Mouse (Mus musculus) midbrain, embryonic 12.5 days (tissue): ENCODE measurements at regions not wholly inside any gene's neighbourhood (a gene's known extent, or its start where the extent isn't known, plus 50 kb on each side); places are given as distances from the start of the nearest gene placed in this dataset.
A peak's percentile ranks its signal among the peaks of the same experiment; 100 is the strongest.

Source experiments
- ATAC-seq: fragments of 200-750 bp; cut with Nextera tagmentation; 2 replicates; pipeline ENCODE4 v1.8.0; 2017; ENCODE audit warnings: low read depth, moderate TSS enrichment, moderate library complexity; ENCODE audit not compliant: low FRiP score
- H3K27ac ChIP-seq: fragments of 300-500 bp; sonication (generic); replicated peaks from 2 replicates; pipeline ENCODE4 v1.5.1; 2016; ENCODE audit warnings: mild to moderate bottlenecking
- H3K27me3 ChIP-seq: fragments of 300-500 bp; sonication (generic); 2 replicates; pipeline ENCODE4 v1.6.1; 2016; ENCODE audit warnings: mild to moderate bottlenecking
- H3K36me3 ChIP-seq: fragments of 300-500 bp; sonication (generic); 2 replicates; pipeline ENCODE4 v1.6.1; 2016
- H3K4me1 ChIP-seq: fragments of 300-500 bp; sonication (generic); 2 replicates; pipeline ENCODE4 v1.6.1; 2016
- H3K4me2 ChIP-seq: fragments of 300-500 bp; sonication (generic); replicated peaks from 2 replicates; pipeline ENCODE4 v1.6.1; 2016; ENCODE audit warnings: mild to moderate bottlenecking, moderate library complexity
- H3K4me3 ChIP-seq: fragments of 300-500 bp; sonication (generic); 2 replicates; pipeline ENCODE4 v1.5.1; 2016; ENCODE audit warnings: mild to moderate bottlenecking
- H3K9ac ChIP-seq: fragments of 300-500 bp; sonication (generic); replicated peaks from 2 replicates; pipeline ENCODE4 v1.6.1; 2016; ENCODE audit warnings: mild to moderate bottlenecking, moderate library complexity
- H3K9me3 ChIP-seq: fragments of 300-500 bp; sonication (generic); 2 replicates; pipeline ENCODE4 v1.6.1; 2016; ENCODE audit warnings: mild to moderate bottlenecking
- WGBS: fragments of 180-500 bp; shearing (Covaris S2); methylation state at CpG from one replicate; pipeline ENCODE4 v1.1.7; 2016; 5-methylcytosine and 5-hydroxymethylcytosine counted together

- no peaks in the 10 kb centered on the region for H3K36me3 ChIP-seq
- no peaks in the 10 kb centered on the region for H3K9me3 ChIP-seq
- no peak overlapping the region for H3K4me3 ChIP-seq
- peaks cover 39% of the 10 kb centered on the region for H3K4me1 ChIP-seq
- no peak overlapping the region; the same call in 1 of the 2 replicates for H3K27ac ChIP-seq
- peaks cover 55% of the 10 kb centered on the region for H3K27me3 ChIP-seq
- H3K9ac ChIP-seq = no peak overlapping the region
- H3K4me2 ChIP-seq = peak overlapping the region; percentile 19; the same call in 1 of the 2 replicates
- WGBS = 30% methylated on average over 13 of the region's 13 CpGs
- ATAC-seq = peak; percentile 65
These were observed 325.0 kb upstream of the Irx1 start for GRCm38 (mm10) chr13:72288381-72289092.

- Histone ChIP-seq H3K27me3 (peaks cover 55% of the 10 kb centered on the region), H3K27ac (no peak overlapping the region)
These were observed 325.6 kb upstream of the Irx1 start for GRCm38 (mm10) chr13:72289093-72289501.

GRCm38 (mm10) chr13:72292361-72292760 lies 328.8 kb upstream of the Irx1 start:
- 2% methylated on average over 14 of the region's 14 CpGs for WGBS
- no peaks in the 10 kb centered on the region for H3K36me3 ChIP-seq
- H3K27ac ChIP-seq = peak overlapping the region; percentile 35; the same call in 1 of the 2 replicates
- H3K4me3 ChIP-seq = 0 out of 2 replicates have a peak overlapping the region, but pooled peaks have one; percentile 10
- peaks cover 65% of the 10 kb centered on the region for H3K27me3 ChIP-seq
- H3K4me2 ChIP-seq = peak overlapping the region; percentile 40
- 0 out of 2 replicates have a peak overlapping the region, but pooled peaks have one; percentile 15 for H3K9ac ChIP-seq
- ATAC-seq = no peak
- peaks cover 48% of the 10 kb centered on the region for H3K4me1 ChIP-seq
- no peaks in the 10 kb centered on the region for H3K9me3 ChIP-seq

More at GRCm38 (mm10) chr13:72289093-72289501, 325.6 kb upstream of the Irx1 start:
- no peak overlapping the region for H3K4me3 ChIP-seq
- peaks cover 42% of the 10 kb centered on the region for H3K4me1 ChIP-seq
- no peaks in the 10 kb centered on the region for H3K36me3 ChIP-seq
- peak overlapping the region; percentile 19; the same call in 1 of the 2 replicates for H3K4me2 ChIP-seq
- no peaks in the 10 kb centered on the region for H3K9me3 ChIP-seq
- WGBS = 12% methylated on average over 10 of the region's 10 CpGs
- H3K9ac ChIP-seq = no peak overlapping the region
- peak; percentile 67 for ATAC-seq

GRCm38 (mm10) chr13:72293059-72293694 lies 329.7 kb upstream of the Irx1 start:
- no peaks in the 10 kb centered on the region for H3K36me3 ChIP-seq
- no peaks in the 10 kb centered on the region for H3K9me3 ChIP-seq
- H3K27me3 ChIP-seq = peaks cover 66% of the 10 kb centered on the region
- H3K4me1 ChIP-seq = peaks cover 49% of the 10 kb centered on the region
- H3K4me2 ChIP-seq = 0 out of 2 replicates have a peak overlapping the region, but pooled peaks have one; percentile 1
- no peak overlapping the region for H3K4me3 ChIP-seq
- ATAC-seq = no peak
- WGBS = 12% methylated on average over 10 of the region's 10 CpGs
- no peak overlapping the region for H3K9ac ChIP-seq
- 0 out of 2 replicates have a peak overlapping the region, but pooled peaks have one; percentile 25 for H3K27ac ChIP-seq

- peak; percentile 84 for ATAC-seq
- Histone ChIP-seq H3K4me3 (no peak overlapping the region), H3K9ac (no peak overlapping the region), H3K9me3 (no peaks in the 10 kb centered on the region), H3K27me3 (peaks cover 74% of the 10 kb centered on the region), H3K4me2 (peak overlapping the region; percentile 38), H3K36me3 (no peaks in the 10 kb centered on the region), H3K4me1 (peaks cover 51% of the 10 kb centered on the region), H3K27ac (peak overlapping the region; percentile 49; the same call in 1 of the 2 replicates)
- WGBS = 7% methylated on average over 13 of the region's 13 CpGs
These were observed 330.3 kb upstream of the Irx2 start for GRCm38 (mm10) chr13:72298264-72298870.

GRCm38 (mm10) chr13:72299660-72300059 lies 329.0 kb upstream of the Irx2 start:
- no peaks in the 10 kb centered on the region for H3K9me3 ChIP-seq
- H3K4me3 ChIP-seq = no peak overlapping the region
- H3K36me3 ChIP-seq = no peaks in the 10 kb centered on the region
- H3K4me1 ChIP-seq = peaks cover 53% of the 10 kb centered on the region
- peak; percentile 10; the same call in 1 of the 2 replicates for ATAC-seq
- H3K9ac ChIP-seq = no peak overlapping the region
- peak overlapping the region; percentile 38; the same call in 1 of the 2 replicates for H3K4me2 ChIP-seq
- peaks cover 74% of the 10 kb centered on the region for H3K27me3 ChIP-seq
- H3K27ac ChIP-seq = no peak overlapping the region
- WGBS = 3% methylated on average over 3 of the region's 3 CpGs

- H3K9ac ChIP-seq = no peak overlapping the region
- no peak overlapping the region for H3K27ac ChIP-seq
- no peak overlapping the region for H3K4me2 ChIP-seq
- peaks cover 55% of the 10 kb centered on the region for H3K4me1 ChIP-seq
- ATAC-seq = no peak
- H3K4me3 ChIP-seq = no peak overlapping the region
- WGBS = 67% methylated on average over 7 of the region's 7 CpGs
- no peaks in the 10 kb centered on the region for H3K36me3 ChIP-seq
- H3K27me3 ChIP-seq = peaks cover 70% of the 10 kb centered on the region
- no peaks in the 10 kb centered on the region for H3K9me3 ChIP-seq
These were observed 327.5 kb upstream of the Irx2 start for GRCm38 (mm10) chr13:72301114-72301513.

- Histone ChIP-seq H3K27ac (no peak overlapping the region), H3K4me1 (peaks cover 55% of the 10 kb centered on the region), H3K9me3 (no peaks in the 10 kb centered on the region), H3K4me2 (no peak overlapping the region), H3K36me3 (no peaks in the 10 kb centered on the region), H3K27me3 (peaks cover 68% of the 10 kb centered on the region), H3K4me3 (no peak overlapping the region), H3K9ac (no peak overlapping the region)
- 75% methylated on average over 15 of the region's 15 CpGs for WGBS
- ATAC-seq = no peak
These were observed 326.8 kb upstream of the Irx2 start for GRCm38 (mm10) chr13:72301841-72302240.

GRCm38 (mm10) chr13:72302436-72303125 lies 326.0 kb upstream of the Irx2 start:
- Histone ChIP-seq H3K4me1 (peaks cover 52% of the 10 kb centered on the region), H3K4me3 (no peak overlapping the region), H3K9ac (no peak overlapping the region), H3K27ac (no peak overlapping the region), H3K4me2 (no peak overlapping the region; the same call in 1 of the 2 replicates), H3K27me3 (peaks cover 66% of the 10 kb centered on the region), H3K9me3 (no peaks in the 10 kb centered on the region), H3K36me3 (no peaks in the 10 kb centered on the region)
- no peak for ATAC-seq
- 71% methylated on average over 19 of the region's 19 CpGs for WGBS

- Histone ChIP-seq H3K4me3 (no peak overlapping the region), H3K9me3 (no peaks in the 10 kb centered on the region), H3K27ac (no peak overlapping the region), H3K27me3 (peaks cover 70% of the 10 kb centered on the region), H3K4me1 (peaks cover 50% of the 10 kb centered on the region), H3K4me2 (peak overlapping the region; percentile 26), H3K9ac (no peak overlapping the region), H3K36me3 (no peaks in the 10 kb centered on the region)
- WGBS = 23% methylated on average over 15 of the region's 15 CpGs
- peak; percentile 42; the same call in 1 of the 2 replicates for ATAC-seq
These were observed 325.4 kb upstream of the Irx2 start for GRCm38 (mm10) chr13:72303126-72303760.

GRCm38 (mm10) chr13:72324041-72324690 lies 304.5 kb upstream of the Irx2 start:
- no peak for ATAC-seq
- Histone ChIP-seq H3K4me2 (no peak overlapping the region), H3K36me3 (no peaks in the 10 kb centered on the region), H3K27me3 (peaks cover 14% of the 10 kb centered on the region; the same call in 1 of the 2 replicates), H3K9me3 (no peaks in the 10 kb centered on the region), H3K27ac (no peak overlapping the region), H3K4me3 (no peak overlapping the region), H3K4me1 (no peaks in the 10 kb centered on the region), H3K9ac (no peak overlapping the region)
- 70% methylated on average over 10 of the region's 10 CpGs for WGBS
